Mouse (Mus musculus): Measurements from ENCODE around the gene Fahd1.
A peak's percentile ranks its signal among the peaks of the same experiment; 100 is the strongest.

DNA sequence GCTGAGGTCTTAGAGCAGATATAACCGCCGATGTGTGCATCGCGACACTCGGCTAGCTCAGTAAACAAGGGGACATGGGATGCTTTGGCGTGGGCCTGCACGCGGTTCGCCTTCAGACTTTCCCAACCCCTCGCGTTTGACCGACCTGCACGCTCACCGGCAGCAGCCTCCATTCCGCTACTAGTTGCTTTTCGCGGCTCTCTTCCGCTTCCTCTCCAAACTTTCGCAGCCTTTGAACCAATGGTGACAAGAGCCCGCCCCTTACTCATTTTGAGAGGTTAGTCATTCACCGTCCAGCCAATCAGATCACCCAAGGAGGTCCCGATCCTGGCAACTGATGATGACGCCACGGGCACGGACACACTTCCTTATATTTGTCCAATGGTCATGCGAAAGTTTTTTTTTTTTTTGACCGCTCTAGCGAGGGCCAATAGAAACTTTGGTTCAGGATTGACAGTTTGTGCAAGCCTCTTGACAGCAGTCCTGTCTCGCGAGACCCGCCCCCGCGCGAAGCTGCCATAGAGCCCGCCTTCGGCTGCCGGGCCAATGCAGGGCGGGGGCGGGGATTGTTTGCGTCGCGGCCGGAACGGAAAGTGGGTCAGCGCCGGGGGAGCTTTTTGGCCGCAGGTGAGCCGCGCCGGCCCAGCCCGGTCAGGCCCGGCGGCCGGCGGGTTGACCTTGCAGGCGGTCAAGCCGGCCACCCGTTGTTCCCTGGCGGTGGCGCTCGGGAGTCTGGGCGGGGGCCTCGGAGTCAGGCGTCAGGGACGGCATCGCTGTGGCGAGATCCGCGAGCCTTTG is 36.2 kb upstream of the Fahd1 start, which contains the start of the genes Nubp2 and Spsb3:
- TF ChIP-seq POLR2A (IDR thresholded peaks at IDR 0.05; ENCODE audit: insufficient read depth, low read length) (peak; percentile 65), CTCF (IDR thresholded peaks at IDR 0.05; ENCODE audit: low read depth, low read length) (no peak)

Data from ES-Bruce4 (cell line).